Mouse (Mus musculus) midbrain, embryonic 13.5 days (tissue): ENCODE results near the gene Anp32a. TPM values are rescaled to one million over a fixed set of nuclear protein-coding genes. Genes with fewer than 3 reads are reported as not detected.

Source experiments
- ATAC-seq: fragments of 200-750 bp; cut with Nextera tagmentation; 2 replicates; pipeline ENCODE4 v1.8.0; 2017; ENCODE audit warnings: mild to moderate bottlenecking, moderate TSS enrichment, moderate library complexity
- H3K27ac ChIP-seq: fragments of 300-500 bp; sonication (generic); 2 replicates; pipeline ENCODE4 v1.5.1; 2015; ENCODE audit warnings: inconsistent platforms, mild to moderate bottlenecking, moderate library complexity
- H3K27me3 ChIP-seq: fragments of 300-500 bp; sonication (generic); 2 replicates; pipeline ENCODE4 v1.6.1; 2015; ENCODE audit warnings: mild to moderate bottlenecking, inconsistent platforms
- H3K36me3 ChIP-seq: fragments of 300-500 bp; sonication (generic); 2 replicates; pipeline ENCODE4 v1.6.1; 2015; ENCODE audit warnings: mild to moderate bottlenecking, inconsistent platforms
- H3K4me1 ChIP-seq: fragments of 300-500 bp; sonication (generic); replicated peaks from 2 replicates; pipeline ENCODE4 v1.6.1; 2015; ENCODE audit warnings: inconsistent platforms
- H3K4me2 ChIP-seq: fragments of 300-500 bp; sonication (generic); replicated peaks from 2 replicates; pipeline ENCODE4 v1.6.1; 2015; ENCODE audit warnings: moderate library complexity, mild to moderate bottlenecking, inconsistent platforms
- H3K4me3 ChIP-seq: fragments of 300-500 bp; sonication (generic); replicated peaks from 2 replicates; pipeline ENCODE4 v1.5.1; 2015; ENCODE audit warnings: mild to moderate bottlenecking, inconsistent platforms
- H3K9ac ChIP-seq: fragments of 300-500 bp; sonication (generic); replicated peaks from 2 replicates; pipeline ENCODE4 v1.6.1; 2015; ENCODE audit warnings: mild to moderate bottlenecking, inconsistent platforms
- H3K9me3 ChIP-seq: fragments of 300-500 bp; sonication (generic); 2 replicates; pipeline ENCODE4 v1.6.1; 2016; ENCODE audit warnings: mild to moderate bottlenecking, inconsistent platforms
- WGBS: fragments of 180-500 bp; shearing (Covaris S2); methylation state at CpG from one replicate; pipeline ENCODE4 v1.1.7; 2015; 5-methylcytosine and 5-hydroxymethylcytosine counted together
- polyA plus RNA-seq: library from polyadenylated mRNA; unstranded; fragments of >200 nt; fragmentation: Nextera tagmentation; extraction: Ambion mirVana; gene quantifications from 2 replicates; pipeline ENCODE4 v1.2.1, GENCODE M21; 2015

The Anp32a gene
- polyA plus RNA-seq, 1 experiment from 2014 or later, result 175 TPM

DNA sequence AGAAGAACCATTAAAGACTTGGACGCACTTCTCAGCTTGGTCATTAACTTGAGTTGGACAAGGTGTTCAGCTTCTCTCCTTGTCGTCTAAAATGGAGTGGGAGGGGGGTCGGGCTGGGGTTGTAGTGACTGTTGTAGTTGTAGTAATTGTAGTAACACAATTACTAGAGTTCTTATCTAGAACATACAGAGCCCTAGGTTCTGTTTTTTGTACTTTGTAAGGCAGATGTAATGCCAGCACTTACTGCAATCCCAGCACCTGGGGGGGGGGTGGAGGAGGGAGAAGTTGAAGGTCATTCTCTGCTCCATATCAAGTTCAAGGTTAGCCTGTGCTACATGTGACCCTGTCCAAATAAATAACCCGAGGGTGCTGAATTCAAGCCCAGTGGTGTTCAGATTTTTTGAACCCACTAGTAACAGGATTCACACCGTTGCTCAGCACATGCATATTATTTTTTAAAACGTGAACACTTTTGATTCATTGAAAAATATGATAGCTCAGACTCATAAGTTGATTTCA lies 7.4 kb downstream of the Anp32a start:
- Histone ChIP-seq H3K4me2 (no peak overlapping the region), H3K27me3 (no peaks in the 10 kb centered on the region), H3K9me3 (no peaks in the 10 kb centered on the region), H3K27ac (no peak overlapping the region), H3K4me3 (no peak overlapping the region), H3K36me3 (no peaks in the 10 kb centered on the region), H3K4me1 (peaks cover 69% of the 10 kb centered on the region), H3K9ac (no peak overlapping the region)
- ATAC-seq, result no peak
- WGBS, result 78% methylated on average over 6 of the region's 6 CpGs

DNA sequence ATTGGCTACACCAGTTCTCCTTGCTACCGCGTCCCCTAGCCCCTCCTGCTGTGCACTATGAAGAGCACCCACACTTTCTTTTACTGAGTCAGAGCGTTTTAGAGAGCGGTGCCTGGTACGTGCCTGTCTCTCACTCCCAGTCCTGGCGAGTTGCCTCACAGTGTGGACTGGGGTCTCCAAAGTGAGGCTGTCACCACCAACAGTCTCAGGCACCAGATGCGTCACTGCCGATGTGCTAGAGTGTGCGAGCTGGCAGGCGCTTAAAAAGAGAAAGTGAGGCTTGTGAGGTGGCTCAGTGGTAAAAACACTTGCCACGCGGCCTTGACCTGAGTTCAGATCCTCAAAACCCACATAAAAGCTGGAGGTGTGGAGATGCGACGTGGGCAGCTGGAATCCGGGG lies 8.2 kb downstream of the Anp32a start:
- Histone ChIP-seq H3K4me2 (no peak overlapping the region), H3K9ac (0 out of 2 replicates have a peak overlapping the region, but pooled peaks have one; percentile 5), H3K9me3 (no peaks in the 10 kb centered on the region), H3K27ac (peak overlapping the region; percentile 57), H3K4me1 (peaks cover 75% of the 10 kb centered on the region), H3K4me3 (no peak overlapping the region), H3K36me3 (no peaks in the 10 kb centered on the region), H3K27me3 (no peaks in the 10 kb centered on the region)
- WGBS, result 56% methylated on average over 15 of the region's 15 CpGs
- no peak for ATAC-seq

DNA sequence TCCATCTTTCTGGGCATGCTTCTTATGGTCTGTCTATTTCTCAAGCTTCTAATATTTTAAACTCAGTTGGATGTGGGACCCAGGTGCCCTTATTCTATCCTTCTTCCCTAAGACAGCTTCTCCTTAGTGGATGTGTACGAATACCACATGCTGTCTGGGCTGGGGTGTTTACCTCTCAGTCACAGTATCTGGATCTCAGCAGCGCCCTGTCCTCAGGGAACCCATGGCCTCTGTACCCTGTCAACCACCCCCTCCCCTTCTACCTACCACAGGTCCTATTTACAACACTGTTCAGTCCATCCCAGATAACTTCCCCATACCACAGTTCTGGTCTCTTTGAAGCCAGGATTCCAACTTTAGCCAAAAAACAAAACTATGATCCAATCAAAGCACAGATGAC lies 9.6 kb downstream of the Anp32a start:
- WGBS, result 65% methylated on average over 2 of the region's 2 CpGs
- Histone ChIP-seq H3K9me3 (no peaks in the 10 kb centered on the region), H3K27me3 (no peaks in the 10 kb centered on the region), H3K9ac (no peak overlapping the region), H3K4me1 (peaks cover 70% of the 10 kb centered on the region), H3K4me3 (no peak overlapping the region), H3K36me3 (peaks cover 7% of the 10 kb centered on the region; the same call in 1 of the 2 replicates), H3K27ac (no peak overlapping the region), H3K4me2 (no peak overlapping the region)
- no peak for ATAC-seq

DNA sequence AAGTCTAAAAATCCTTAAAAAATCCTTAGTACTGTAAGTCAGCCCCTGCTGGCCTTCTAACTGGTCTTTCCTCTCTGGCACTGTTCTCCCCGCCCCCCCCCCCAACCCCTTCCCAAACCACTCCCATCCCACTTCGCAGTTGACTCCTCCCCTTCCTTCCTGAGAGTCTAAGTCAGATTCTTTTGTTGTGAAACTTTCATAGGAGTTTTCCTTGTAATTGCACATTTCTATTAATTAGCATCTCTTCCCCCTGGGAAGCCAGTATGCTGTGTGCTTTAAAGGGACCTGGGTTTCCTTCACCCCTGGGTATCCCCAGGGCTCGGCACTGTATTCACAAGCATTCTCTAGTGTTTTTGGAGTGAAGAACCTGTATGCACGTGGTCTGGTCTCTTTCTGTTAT lies 10.1 kb downstream of the Anp32a start:
- 48% methylated on average over 3 of the region's 4 CpGs for WGBS
- Histone ChIP-seq H3K9ac (no peak overlapping the region), H3K27me3 (no peaks in the 10 kb centered on the region), H3K36me3 (peaks cover 7% of the 10 kb centered on the region; the same call in 1 of the 2 replicates), H3K4me1 (peaks cover 65% of the 10 kb centered on the region), H3K9me3 (no peaks in the 10 kb centered on the region), H3K4me3 (no peak overlapping the region), H3K27ac (no peak overlapping the region), H3K4me2 (no peak overlapping the region)
- ATAC-seq, result no peak

DNA sequence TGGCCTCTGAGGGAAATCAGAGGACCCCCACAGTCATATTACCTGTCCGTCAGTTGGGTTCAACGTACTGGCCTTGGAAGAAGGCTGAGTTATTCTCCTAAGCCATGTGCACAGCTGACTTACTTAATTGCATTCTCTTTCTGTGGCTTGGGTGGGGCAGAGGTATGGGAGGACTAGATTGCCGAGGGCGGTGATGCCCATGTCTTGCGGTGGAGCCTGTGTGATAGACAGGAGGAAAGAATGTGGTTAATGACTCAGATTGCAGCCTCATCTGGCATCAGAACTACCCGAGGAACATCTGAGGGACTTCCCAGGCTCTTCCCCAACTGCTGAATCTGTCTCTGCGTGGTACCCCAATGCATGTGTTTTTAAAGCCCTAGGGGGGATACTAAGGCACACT lies 12.7 kb downstream of the Anp32a start:
- peaks cover 11% of the 10 kb centered on the region for H3K36me3 ChIP-seq
- H3K27ac ChIP-seq, result no peak overlapping the region
- no peak overlapping the region for H3K9ac ChIP-seq
- ATAC-seq, result no peak
- H3K9me3 ChIP-seq, result no peaks in the 10 kb centered on the region
- H3K4me1 ChIP-seq, result peaks cover 44% of the 10 kb centered on the region
- H3K4me2 ChIP-seq, result no peak overlapping the region
- H3K4me3 ChIP-seq, result no peak overlapping the region
- 81% methylated on average over 7 of the region's 7 CpGs for WGBS
- no peaks in the 10 kb centered on the region for H3K27me3 ChIP-seq

DNA sequence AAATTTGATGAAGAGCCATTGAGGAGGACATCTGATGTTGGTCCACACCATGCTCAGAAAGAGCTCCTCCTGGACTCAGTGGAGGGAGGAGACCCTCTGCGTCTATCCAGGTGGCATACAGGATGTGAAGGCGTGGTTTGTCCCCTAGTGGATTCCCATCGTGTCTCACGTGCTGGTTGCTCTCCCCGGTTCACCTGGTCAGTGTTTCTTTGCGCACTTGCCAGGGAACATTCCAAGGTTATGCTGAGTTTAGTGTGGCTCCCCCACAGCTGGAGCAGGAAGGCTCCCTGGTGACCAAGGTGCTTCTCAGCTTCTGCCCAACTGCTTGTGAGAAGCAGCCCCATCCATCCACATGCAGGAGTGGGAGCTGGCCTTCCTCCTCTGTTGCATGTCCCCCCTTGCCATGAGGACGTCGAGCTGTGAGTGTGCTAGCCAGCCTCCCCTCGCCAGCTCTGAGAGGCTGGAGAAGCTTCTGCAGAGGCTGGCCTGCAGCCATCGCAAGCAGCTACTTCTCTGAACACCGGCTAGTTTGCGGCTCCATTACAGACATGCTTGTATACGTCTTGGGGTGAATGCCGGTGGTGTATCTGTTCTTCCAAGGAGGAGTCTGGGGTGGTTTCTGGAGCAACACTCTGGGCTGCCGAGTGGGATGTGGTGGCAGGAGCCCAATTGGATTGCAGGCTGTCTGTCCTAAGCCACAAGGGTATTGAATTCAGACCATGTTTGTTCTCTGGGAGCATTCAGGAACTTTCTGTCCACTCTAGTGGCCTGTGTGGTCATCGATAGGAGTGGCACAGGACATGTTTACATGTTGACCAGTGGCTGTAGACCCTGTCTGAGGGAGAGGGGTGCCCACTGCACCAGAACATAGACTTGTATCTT lies 14.0 kb downstream of the Anp32a start:
- no peak for ATAC-seq
- no peak overlapping the region for H3K4me3 ChIP-seq
- H3K4me2 ChIP-seq, result no peak overlapping the region
- H3K27ac ChIP-seq, result no peak overlapping the region
- H3K36me3 ChIP-seq, result peaks cover 22% of the 10 kb centered on the region
- H3K27me3 ChIP-seq, result no peaks in the 10 kb centered on the region
- H3K9me3 ChIP-seq, result no peaks in the 10 kb centered on the region
- WGBS, result 83% methylated on average over 16 of the region's 16 CpGs
- H3K9ac ChIP-seq, result no peak overlapping the region; the same call in 1 of the 2 replicates
- peaks cover 31% of the 10 kb centered on the region for H3K4me1 ChIP-seq

DNA sequence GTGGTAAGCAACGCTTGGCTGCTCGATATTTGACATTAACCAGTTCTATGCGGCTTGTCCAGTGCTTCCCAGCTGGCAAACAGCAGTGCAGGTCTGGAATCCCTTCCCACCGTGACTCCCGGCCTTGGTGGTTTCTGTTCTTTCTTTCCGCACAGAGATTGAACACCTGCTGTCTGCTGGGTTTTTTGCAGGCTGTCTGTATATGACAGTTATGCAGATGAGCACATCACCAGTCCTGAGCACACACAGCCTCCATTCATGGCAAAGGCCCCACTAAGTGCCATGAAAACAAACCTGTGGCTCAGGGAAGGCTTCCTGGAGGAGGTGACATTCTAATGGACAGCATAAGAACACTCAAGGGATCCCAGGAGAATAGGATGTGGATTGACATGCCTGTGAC lies 14.7 kb downstream of the Anp32a start:
- 77% methylated on average over 6 of the region's 6 CpGs for WGBS
- H3K9me3 ChIP-seq, result no peaks in the 10 kb centered on the region
- H3K9ac ChIP-seq, result no peak overlapping the region
- H3K27ac ChIP-seq, result no peak overlapping the region
- H3K27me3 ChIP-seq, result no peaks in the 10 kb centered on the region
- peaks cover 22% of the 10 kb centered on the region for H3K36me3 ChIP-seq
- peaks cover 29% of the 10 kb centered on the region for H3K4me1 ChIP-seq
- H3K4me2 ChIP-seq, result no peak overlapping the region
- ATAC-seq, result no peak
- H3K4me3 ChIP-seq, result no peak overlapping the region

DNA sequence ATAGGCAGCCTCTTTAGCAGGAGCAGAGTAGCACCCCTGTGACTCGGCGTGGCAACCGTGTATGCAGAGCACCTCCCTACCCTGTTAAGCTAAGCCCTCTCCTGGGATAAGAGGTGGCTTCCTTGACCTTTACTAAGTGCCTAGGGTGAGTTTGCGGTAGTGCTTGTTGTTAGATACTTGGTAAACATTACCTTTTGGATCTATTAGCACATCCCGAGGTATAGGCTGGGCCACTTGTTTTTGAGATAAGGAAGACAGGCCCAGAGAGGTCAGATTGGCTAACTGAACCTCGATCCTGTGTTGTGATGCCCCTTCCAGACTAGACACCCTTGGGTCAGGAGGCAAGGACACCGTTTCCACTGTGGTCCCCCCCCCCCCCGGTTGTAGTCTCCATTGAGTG lies 16.5 kb downstream of the Anp32a start:
- Histone ChIP-seq H3K36me3 (peaks cover 22% of the 10 kb centered on the region), H3K4me3 (no peak overlapping the region), H3K9me3 (no peaks in the 10 kb centered on the region), H3K9ac (no peak overlapping the region), H3K4me1 (peaks cover 34% of the 10 kb centered on the region), H3K27ac (no peak overlapping the region), H3K27me3 (no peaks in the 10 kb centered on the region), H3K4me2 (no peak overlapping the region)
- WGBS, result 89% methylated on average over 8 of the region's 8 CpGs
- no peak for ATAC-seq

DNA sequence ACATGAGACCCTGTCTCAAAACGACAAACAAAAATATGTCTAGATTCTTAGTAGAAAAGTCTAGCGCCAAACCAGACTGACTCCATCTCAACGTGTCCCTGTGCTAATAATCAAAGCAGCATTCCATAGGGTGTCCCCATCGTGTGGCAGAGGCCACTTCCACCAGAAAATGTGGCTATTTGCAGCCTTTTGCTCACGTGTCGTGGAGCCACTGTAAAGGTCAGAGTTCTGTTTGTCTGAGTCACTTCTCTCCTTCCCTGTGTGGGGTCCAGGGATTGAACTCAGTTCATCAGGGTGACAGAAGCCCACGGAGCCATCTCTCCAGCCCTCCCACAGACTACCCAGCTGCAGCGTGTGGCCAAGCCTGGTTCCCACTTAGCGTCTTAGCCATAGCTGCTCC lies 17.8 kb downstream of the Anp32a start:
- WGBS, result 81% methylated on average over 9 of the region's 9 CpGs
- Histone ChIP-seq H3K9ac (no peak overlapping the region), H3K27ac (no peak overlapping the region), H3K4me3 (no peak overlapping the region), H3K9me3 (no peaks in the 10 kb centered on the region), H3K4me1 (peaks cover 38% of the 10 kb centered on the region), H3K36me3 (peaks cover 22% of the 10 kb centered on the region), H3K27me3 (no peaks in the 10 kb centered on the region), H3K4me2 (no peak overlapping the region)
- ATAC-seq, result no peak

DNA sequence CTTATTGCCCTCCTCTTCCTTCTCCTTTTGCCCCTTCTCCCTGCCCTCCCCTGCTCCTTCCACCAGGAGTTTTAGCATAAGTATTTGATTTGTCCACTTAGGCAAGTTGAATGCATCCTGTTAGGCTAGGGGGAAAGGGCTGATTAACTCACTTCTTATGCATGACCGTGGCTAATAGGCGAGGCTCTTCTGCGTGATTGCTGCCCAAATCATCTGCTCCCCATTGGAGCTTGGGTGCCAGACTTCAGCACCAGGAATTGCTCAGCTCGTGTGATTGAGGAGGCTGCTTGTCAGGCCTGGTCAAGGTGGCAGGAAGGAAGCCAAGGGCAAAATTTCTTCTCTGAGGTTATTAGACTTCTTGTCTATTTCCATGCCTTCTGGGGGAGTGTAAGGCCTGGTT lies 19.8 kb downstream of the Anp32a start:
- Histone ChIP-seq H3K27ac (no peak overlapping the region), H3K4me1 (peaks cover 49% of the 10 kb centered on the region), H3K36me3 (peaks cover 16% of the 10 kb centered on the region; the same call in 1 of the 2 replicates), H3K9me3 (no peaks in the 10 kb centered on the region), H3K4me3 (no peak overlapping the region), H3K4me2 (no peak overlapping the region), H3K27me3 (no peaks in the 10 kb centered on the region), H3K9ac (no peak overlapping the region)
- ATAC-seq, result no peak
- 9% methylated on average over 4 of the region's 4 CpGs for WGBS

DNA sequence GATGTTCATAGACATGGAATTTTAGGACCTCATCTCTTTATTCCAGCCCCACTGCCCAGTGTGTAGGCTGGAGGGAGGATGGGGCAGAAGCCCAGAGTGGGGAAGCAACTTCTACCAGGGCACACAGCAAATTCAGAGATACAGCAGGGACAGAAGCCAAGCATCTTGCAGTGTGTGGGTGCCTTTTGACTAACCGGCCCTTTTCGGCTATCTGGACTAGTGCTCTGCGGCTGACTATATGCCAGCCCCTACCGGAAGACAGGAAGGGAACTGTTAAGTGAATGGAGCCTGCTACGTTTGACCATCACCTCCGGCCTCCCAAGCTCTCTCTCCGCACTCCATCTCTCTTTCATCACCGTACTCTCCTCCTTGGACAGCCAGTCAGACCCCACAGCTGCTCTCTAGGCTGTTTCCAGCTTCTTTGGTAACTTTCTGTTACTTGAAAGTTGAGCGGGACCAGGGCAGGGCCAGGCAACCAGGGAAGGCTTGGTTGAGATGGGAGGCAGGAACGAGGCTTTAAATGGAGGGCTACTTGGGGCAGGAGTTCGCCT lies 21.8 kb downstream of the Anp32a start:
- peaks cover 16% of the 10 kb centered on the region; the same call in 1 of the 2 replicates for H3K36me3 ChIP-seq
- H3K4me3 ChIP-seq, result peak overlapping the region; percentile 37; the same call in 1 of the 2 replicates
- no peaks in the 10 kb centered on the region for H3K27me3 ChIP-seq
- H3K9me3 ChIP-seq, result no peaks in the 10 kb centered on the region
- peaks cover 69% of the 10 kb centered on the region for H3K4me1 ChIP-seq
- 42% methylated on average over 11 of the region's 11 CpGs for WGBS
- H3K4me2 ChIP-seq, result peak overlapping the region; percentile 66
- peak overlapping the region; percentile 64 for H3K9ac ChIP-seq
- H3K27ac ChIP-seq, result no peak overlapping the region
- ATAC-seq, result no peak

DNA sequence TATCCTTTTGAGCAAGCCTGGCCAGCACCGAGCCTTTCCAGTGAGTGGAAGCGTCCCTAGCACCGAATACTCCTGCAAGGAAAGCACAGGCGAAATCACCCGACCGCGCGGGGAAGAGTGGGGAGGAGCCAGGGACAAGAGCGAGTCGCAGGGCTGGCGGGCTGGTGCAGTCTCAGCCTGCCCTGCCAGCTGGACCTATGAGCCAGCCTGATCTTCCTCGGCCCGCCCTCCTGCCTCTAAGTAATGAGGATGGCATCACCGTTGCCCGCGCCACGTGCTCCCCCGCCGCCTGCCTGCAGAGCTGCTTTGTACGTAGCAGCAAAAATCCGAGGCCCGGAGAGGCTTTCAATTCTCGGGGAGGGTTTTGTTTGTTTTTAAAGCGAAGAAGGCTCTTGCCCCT lies 22.5 kb downstream of the Anp32a start:
- H3K36me3 ChIP-seq, result peaks cover 13% of the 10 kb centered on the region; the same call in 1 of the 2 replicates
- 1% methylated on average over 24 of the region's 24 CpGs for WGBS

More for the DNA sequence above, 22.5 kb downstream of the Anp32a start:
- Histone ChIP-seq H3K4me1 (peaks cover 76% of the 10 kb centered on the region), H3K27me3 (no peaks in the 10 kb centered on the region), H3K9ac (peak overlapping the region; percentile 64), H3K27ac (peak overlapping the region; percentile 77), H3K4me2 (peak overlapping the region; percentile 66), H3K4me3 (peak overlapping the region; percentile 37), H3K9me3 (no peaks in the 10 kb centered on the region)
- ATAC-seq, result peak; percentile 96
